Mouse (Mus musculus): Measurements from ENCODE around the gene CK137956.

Gene CK137956

DNA sequence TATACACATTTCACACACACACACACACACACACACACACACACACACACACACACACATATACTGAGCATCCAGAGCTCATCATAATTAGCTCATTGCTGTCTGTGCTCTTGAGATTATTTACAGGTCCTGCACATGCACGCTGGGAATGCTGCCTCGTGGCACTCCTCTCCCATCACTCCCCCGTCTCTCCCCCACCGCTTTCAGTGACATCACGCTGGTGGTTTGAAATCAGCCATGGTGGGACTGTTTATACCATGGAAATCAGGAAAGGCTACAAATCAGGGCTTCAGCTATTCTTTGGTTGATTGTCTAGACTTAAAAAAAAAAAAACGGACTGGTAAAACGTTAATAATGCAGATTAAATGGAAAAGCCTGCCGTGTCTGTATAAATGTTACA is 63.6 kb downstream of the CK137956 start:
- DNase-seq, result no peak

DNA sequence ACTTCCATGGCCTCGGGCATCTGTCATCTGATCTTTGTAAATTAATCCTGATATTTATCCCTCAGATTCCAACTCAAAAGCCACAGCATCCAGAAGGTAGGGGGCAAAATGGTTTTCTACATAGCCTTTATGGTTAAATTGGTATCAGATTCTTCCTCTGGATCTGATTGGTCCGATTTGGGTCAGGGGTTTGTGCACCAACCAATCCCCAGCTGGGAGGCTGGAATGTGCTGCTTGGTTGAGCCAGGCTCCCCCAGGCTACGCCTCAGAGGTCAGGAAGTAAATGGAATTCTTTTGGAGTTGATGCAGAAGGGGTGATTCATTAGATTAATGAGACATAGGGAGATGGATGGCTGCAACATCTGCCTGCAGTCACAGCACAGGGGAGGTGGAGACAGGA is 66.8 kb downstream of the CK137956 start:
- DNase-seq, result no peak

DNA sequence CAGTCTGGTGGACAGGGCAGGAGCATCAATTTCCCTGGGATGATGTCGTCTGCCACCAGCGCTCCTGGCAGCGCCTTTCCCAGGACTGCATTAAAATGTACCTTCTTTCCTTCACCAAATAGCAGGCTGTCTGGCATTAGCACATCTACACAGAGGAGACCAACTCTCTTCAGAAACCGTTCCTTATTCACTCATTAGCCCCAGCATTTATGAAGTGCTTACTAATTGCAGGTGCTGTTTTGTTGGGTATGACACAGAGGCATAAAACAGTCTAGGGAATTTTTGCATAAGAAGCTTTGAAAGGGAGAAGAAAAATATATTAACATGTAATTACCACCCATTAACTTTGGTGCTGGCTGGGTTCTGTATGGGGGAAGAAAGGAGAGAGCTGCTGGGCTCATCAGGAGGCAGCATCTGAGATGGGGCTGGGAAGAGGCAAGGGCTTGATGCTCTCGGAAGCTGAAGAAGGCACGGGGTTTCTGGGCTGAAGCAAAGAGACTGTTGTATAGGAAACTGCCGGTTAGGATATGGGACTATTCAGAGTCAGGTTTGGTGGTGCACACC is 69.8 kb downstream of the CK137956 start:
- DNase-seq, result no peak

DNA sequence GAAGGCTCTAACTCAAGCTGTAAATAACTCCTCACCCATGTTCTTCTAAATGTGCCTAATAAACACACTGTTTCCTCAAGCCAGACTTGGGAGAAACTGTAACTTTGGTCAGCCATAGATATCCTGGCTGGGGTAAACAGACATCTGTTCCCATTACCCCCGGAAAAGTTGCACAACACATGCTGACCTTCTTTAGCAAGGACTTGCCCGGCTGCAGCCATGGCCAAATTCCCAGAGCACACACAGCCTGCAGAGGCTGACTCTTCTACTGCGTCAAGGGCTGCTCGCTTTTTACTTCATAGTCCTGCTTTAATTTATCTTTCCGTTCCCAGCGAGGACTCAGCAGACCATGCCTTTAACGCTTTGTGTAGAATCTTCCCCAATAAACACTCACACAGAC is 81.7 kb downstream of the CK137956 start:
- no peak for DNase-seq

DNA sequence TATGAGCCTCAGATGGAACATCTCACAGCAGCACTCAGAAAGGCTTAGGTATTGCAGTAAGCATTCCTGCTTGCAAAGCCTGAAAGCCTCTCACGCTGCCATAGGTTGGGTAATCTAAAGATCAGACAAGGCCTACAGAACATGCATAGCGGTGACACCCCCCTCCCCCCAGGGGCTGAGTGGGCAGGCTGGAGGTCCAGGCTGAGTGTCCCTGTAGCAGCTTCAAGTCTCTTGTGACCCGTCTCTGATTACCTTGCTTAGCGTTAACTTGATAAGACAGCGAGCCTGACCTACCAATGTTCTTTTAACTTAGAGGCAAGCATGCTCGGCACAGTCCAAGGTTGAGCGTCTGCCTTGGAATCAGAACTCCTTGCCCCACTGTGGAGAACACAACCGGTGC is 91.8 kb downstream of the CK137956 start:
- DNase-seq, result no peak
